Mouse (Mus musculus): ENCODE results near the gene Zscan25.
"Not testable (repeated sequence)": the region's sequence is repeated elsewhere in the genome, so short reads cannot be mapped to it uniquely, and the experiment has no call there.

The Zscan25 gene

GRCm38 (mm10) chr5:145280371-145281143, at the start of gene Zscan25:
Gene Zscan25 (plus strand): TSS chr5:145280500.
- in situ Hi-C loops (cut with MboI; ENCODE audit: unreplicated experiment in 2 of 2) = no loop called here

- in situ Hi-C loops (cut with MboI; ENCODE audit: unreplicated experiment in 2 of 2) = loop anchor here in 1 of 2 experiments (25.0 kb wide), 2 partner anchors 982 to 1257 kb away; partner anchors contain the start of genes Gm6370, Gm6408 and Rnf6
Measured at GRCm38 (mm10) chr5:145230641-145231040, 49.7 kb upstream of the Zscan25 start.

GRCm38 (mm10) chr5:145231367-145231871, 48.9 kb upstream of the Zscan25 start, which contains the start of gene Zfp655:
Gene Zfp655 (plus strand): TSS chr5:145231715.
- in situ Hi-C loops (cut with MboI; ENCODE audit: unreplicated experiment in 2 of 2) = loop anchor here in 1 of 2 experiments (25.0 kb wide), 2 partner anchors 981 to 1256 kb away; partner anchors contain the start of genes Gm6370, Gm6408 and Rnf6

GRCm38 (mm10) chr5:145231893-145232411, 48.3 kb upstream of the Zscan25 start:
- in situ Hi-C loops (cut with MboI; ENCODE audit: unreplicated experiment in 2 of 2) = loop anchor here in 1 of 2 experiments (25.0 kb wide), 2 partner anchors 980 to 1255 kb away; partner anchors contain the start of genes Gm6370, Gm6408 and Rnf6

- in situ Hi-C loops (cut with MboI; ENCODE audit: unreplicated experiment in 2 of 2) = loop anchor here in 1 of 2 experiments (25.0 kb wide), 2 partner anchors 978 to 1253 kb away; partner anchors contain the start of genes Gm6370, Gm6408 and Rnf6
Measured at GRCm38 (mm10) chr5:145234636-145235035, 45.7 kb upstream of the Zscan25 start.

GRCm38 (mm10) chr5:145249520-145249919, 30.8 kb upstream of the Zscan25 start:
- in situ Hi-C loops (cut with MboI; ENCODE audit: unreplicated experiment in 2 of 2) = loop anchor here in 1 of 2 experiments (25.0 kb wide), 2 partner anchors 963 to 1238 kb away; partner anchors contain the start of genes Gm6370, Gm6408 and Rnf6

GRCm38 (mm10) chr5:145273568-145273967, 6.7 kb upstream of the Zscan25 start:
- in situ Hi-C loops (cut with MboI; ENCODE audit: unreplicated experiment in 2 of 2) = not testable (repeated sequence)

GRCm38 (mm10) chr5:145279948-145280347, 352 bp upstream of the Zscan25 start:
- in situ Hi-C loops (cut with MboI; ENCODE audit: unreplicated experiment in 2 of 2) = no loop called here

GRCm38 (mm10) chr5:145288382-145288781, 8.1 kb downstream of the Zscan25 start:
- in situ Hi-C loops (cut with MboI; ENCODE audit: unreplicated experiment in 2 of 2) = no loop called here

GRCm38 (mm10) chr5:145290697-145291096, 10.4 kb downstream of the Zscan25 start:
- in situ Hi-C loops (cut with MboI; ENCODE audit: unreplicated experiment in 2 of 2) = no loop called here

GRCm38 (mm10) chr5:145292398-145292797, 12.1 kb downstream of the Zscan25 start:
- in situ Hi-C loops (cut with MboI; ENCODE audit: unreplicated experiment in 2 of 2) = no loop called here

GRCm38 (mm10) chr5:145300469-145300868, 20.2 kb downstream of the Zscan25 start:
- in situ Hi-C loops (cut with MboI; ENCODE audit: unreplicated experiment in 2 of 2) = no loop called here

GRCm38 (mm10) chr5:145301796-145302195, 21.5 kb downstream of the Zscan25 start:
- in situ Hi-C loops (cut with MboI; ENCODE audit: unreplicated experiment in 2 of 2) = not testable (repeated sequence)

- in situ Hi-C loops (cut with MboI; ENCODE audit: unreplicated experiment in 2 of 2) = no loop called here
Measured at GRCm38 (mm10) chr5:145302424-145302823, 22.1 kb downstream of the Zscan25 start.

- in situ Hi-C loops (cut with MboI; ENCODE audit: unreplicated experiment in 2 of 2) = not testable (repeated sequence)
Measured at GRCm38 (mm10) chr5:145306953-145307352, 26.7 kb downstream of the Zscan25 start.

- in situ Hi-C loops (cut with MboI; ENCODE audit: unreplicated experiment in 2 of 2) = not testable (repeated sequence)
Measured at GRCm38 (mm10) chr5:145307811-145308210, 27.5 kb downstream of the Zscan25 start.

GRCm38 (mm10) chr5:145313845-145314244, 33.5 kb downstream of the Zscan25 start:
- in situ Hi-C loops (cut with MboI; ENCODE audit: unreplicated experiment in 2 of 2) = no loop called here

GRCm38 (mm10) chr5:145317141-145317540, 36.8 kb downstream of the Zscan25 start:
- in situ Hi-C loops (cut with MboI; ENCODE audit: unreplicated experiment in 2 of 2) = no loop called here

- in situ Hi-C loops (cut with MboI; ENCODE audit: unreplicated experiment in 2 of 2) = not testable (repeated sequence)
Measured at GRCm38 (mm10) chr5:145338756-145339155, 58.5 kb downstream of the Zscan25 start.
